Mouse (Mus musculus): Measurements from ENCODE around the gene Eif4g3.

The Eif4g3 gene

GRCm38 (mm10) chr4:138061161-138061560 lies 68.3 kb downstream of the Eif4g3 start:
- no peak for DNase-seq (ENCODE audit: low spot score in 2 of 2)

DNA sequence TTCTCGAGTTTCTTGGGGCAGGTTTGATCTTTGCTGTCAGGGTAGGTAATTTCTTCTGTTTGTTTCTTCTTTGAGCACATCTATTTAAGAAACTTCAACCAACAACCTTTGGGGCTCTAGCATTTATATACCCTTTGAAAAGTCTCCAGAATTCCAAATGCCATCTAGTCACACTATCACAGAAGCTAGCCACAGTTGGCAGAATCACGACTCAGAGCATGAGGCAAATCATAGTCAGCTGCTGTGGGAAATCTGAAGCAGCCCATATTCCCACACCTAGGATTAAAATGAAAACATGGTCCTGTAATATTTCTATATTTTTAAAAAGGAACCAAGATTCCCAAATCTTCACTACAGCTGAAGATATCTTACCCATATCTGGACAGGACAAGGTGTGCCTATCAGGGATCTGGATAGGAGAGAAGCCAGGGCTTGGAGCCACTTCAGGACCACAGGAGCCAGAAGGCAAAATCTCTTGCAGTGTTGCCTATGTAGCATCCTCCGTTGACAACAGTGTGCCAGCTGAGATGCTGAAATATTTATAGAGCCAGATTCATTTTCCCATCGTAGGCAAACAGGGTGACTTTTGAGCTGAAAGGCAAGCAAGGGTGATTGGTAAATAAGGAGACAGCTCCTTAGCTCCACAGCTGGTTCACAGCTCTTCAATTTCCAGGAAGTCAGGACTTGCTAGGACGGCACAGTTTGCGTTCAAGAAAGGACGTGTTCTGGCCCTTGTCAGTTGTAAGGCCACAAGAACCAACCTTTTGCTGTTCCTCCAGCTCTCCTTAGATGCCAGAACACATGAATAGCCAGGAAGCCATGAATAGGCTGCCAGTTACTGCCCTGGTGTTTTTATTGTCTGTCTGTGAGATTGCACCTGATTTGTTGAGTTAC lies 70.8 kb downstream of the Eif4g3 start:
- DNase-seq (ENCODE audit: low spot score in 2 of 2) = no peak

DNA sequence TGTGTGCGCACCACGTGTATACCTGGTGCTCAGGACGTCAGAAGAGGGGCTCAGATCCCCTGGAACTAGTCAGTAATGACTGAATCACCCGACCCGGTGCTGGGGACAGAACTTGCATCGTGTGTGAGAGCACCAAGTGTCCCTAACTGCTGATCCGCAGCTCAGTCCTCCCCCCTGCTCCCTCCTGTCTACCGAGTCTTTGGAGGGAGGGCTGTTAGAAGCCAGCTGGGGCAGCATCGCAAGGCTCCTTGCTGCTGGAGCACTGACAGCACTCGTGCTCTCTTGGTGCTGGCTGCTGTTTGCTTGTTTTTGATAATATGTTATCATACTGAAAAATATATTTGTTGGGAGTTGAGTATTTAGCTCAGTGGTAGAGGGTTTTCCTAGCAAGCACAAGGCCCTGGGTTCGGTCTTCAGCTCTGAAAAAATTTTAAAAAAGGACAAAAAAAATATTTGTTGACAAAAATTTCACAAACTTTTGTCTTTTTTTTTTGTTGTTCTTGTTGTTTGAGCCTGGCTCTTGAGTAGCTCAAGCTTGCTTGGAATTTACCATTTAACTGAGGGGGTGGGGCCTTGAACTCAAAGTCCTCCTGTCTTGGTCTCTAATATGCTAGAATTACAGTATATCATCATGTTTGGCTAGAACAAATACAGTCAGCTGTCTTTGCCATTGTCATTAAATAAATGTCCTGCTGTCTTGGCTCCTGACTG lies 72.2 kb downstream of the Eif4g3 start:
- DNase-seq (ENCODE audit: low spot score in 2 of 2) = no peak

GRCm38 (mm10) chr4:138065593-138066169 lies 72.9 kb downstream of the Eif4g3 start:
- no peak for DNase-seq (ENCODE audit: low spot score in 2 of 2)

DNA sequence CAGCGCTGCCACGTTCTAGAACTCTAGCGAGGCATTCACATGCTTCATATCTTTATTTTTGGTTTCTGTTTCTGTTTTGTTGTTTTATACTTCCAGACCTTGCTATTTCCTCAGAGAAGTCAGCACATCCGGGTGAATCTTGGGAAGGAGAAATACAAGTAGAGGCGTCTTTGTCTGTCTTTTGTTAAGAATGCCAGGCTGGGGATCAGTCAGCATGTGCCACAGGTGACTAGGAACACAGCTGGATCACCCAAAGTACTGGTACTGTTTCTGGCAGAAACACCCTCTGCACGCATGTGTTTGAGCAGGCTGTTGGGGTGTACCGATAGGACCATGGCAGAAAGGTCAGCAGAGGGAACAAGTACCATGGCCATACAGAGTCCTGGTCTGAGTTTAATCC lies 73.6 kb downstream of the Eif4g3 start:
- DNase-seq (ENCODE audit: low spot score in 2 of 2) = no peak

DNA sequence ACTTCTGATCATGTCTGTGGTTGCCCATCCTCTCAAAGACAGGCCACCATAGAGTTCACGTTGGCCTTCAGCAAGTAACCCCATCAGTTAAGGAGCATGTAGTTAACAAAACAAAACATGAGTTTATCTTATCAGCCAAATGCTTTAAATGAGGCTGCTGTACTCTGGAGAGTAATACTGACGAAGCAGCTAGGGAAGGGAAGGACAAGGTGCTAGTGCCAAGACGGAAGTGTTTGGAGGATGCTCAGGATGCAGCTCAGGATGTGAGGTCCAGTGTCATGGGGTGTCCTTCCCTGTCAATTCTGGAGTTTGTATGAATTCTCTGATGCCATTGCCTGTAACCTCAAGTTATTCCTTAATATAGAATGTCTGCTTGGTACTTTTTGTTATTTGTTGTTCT lies 75.0 kb downstream of the Eif4g3 start:
- DNase-seq (ENCODE audit: low spot score in 2 of 2) = no peak

GRCm38 (mm10) chr4:138068598-138068997 lies 75.8 kb downstream of the Eif4g3 start:
- no peak for DNase-seq (ENCODE audit: low spot score in 2 of 2)

DNA sequence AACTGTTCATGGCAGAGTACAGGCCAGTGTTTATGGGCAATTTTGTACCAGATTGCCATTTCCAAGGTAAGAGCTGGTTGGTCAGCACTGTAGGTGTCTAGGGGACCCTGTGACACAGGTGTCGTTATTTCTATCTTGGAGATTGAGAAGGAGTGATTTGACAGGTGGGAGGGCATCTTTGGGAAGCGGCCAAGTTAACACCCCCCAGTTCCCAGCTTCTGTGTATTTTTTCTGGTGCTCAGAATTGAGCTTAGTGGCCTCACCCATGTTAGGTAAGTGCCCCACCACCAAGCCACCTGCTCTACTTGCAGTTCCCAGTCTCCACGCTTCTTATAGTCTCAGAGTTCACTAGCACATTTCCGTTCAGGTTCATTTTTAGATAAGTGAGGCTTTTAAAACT lies 76.5 kb downstream of the Eif4g3 start:
- DNase-seq (ENCODE audit: low spot score in 2 of 2) = no peak

GRCm38 (mm10) chr4:138071497-138071896 lies 78.7 kb downstream of the Eif4g3 start:
- DNase-seq (ENCODE audit: low spot score in 2 of 2) = no peak

GRCm38 (mm10) chr4:138073086-138073485 lies 80.3 kb downstream of the Eif4g3 start:
- DNase-seq (ENCODE audit: low spot score in 2 of 2) = no peak

GRCm38 (mm10) chr4:138073531-138073930 lies 80.7 kb downstream of the Eif4g3 start:
- DNase-seq (ENCODE audit: low spot score in 2 of 2) = no peak

DNA sequence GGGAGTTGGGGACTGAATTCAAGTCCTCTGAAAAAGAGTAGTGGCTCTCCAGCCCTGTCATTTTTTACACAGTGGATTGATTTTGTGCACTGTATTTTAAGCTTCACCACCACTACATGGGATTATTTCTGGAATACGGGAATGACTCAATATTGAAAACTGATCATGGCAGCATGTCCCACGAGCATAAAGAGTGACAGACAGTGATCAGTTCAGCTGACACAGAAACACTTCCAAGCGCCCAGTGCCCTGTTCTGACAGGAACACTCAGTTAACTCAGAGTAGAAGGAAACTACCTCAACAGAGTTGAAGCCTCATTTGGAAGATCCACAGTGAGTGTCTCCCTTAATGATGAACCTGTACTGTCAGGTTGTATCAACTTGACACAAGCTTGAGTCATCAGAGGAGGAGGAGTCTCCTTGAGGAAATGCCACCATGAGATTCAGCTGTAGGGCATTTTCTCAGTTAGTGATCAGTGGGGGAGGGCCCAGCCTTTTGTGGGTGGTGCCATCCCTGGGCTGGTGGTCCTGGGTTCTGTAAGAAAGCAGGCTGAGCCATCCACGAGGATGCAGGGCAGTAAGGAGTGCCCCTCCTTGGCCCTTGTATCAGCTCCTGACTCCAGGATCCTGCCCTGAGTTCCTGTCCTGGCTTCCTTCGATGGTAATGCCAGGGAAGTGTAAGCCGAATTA lies 82.2 kb downstream of the Eif4g3 start:
- no peak for DNase-seq (ENCODE audit: low spot score in 2 of 2)

DNA sequence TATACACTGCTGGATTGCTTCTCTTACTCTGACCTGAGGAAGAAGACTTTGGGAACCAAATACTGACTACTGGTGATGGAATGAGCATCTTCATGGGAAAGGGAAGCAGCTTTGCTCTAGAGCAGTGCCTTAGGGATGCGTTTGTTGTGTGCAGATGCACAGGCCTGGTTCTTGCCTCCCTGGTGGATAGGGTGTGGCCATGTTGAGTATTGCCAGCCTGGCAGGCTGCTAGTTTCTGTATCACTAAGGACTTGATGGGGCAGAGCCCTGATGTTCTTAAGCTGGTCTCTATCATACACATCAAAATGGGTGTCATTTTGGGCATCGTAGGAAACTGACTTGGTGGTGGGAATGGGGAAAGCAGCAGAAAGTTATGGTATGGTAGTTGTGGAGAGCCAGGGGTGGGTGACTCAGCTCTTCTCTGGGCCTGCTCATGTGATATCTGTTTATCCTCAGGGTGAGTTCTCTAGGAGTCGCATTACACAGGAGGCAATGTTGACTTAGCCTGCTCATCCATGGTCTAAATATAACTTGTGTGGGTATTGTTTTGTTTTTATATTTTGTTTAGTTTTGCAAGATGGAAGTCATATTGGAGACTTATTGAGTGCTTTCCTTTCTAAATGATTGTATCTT lies 85.0 kb downstream of the Eif4g3 start:
- DNase-seq (ENCODE audit: low spot score in 2 of 2) = no peak

DNA sequence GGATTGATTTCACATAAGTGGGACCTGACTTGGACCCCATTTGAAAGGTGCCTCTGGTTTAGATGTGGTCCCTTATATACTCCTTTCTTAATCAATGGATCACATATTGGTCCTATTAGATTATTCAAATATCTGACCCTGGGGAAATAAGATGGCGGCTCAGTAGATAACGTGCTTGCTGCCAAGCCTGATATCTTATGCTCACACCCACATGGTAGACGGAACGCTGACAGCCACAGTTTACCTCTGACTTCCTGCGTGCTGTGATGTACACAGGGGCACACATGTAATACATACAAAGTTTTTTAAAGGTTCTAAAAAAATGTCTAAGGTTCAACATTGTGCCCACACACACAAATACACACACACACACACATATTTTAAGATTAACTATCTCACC lies 86.4 kb downstream of the Eif4g3 start:
- DNase-seq (ENCODE audit: low spot score in 2 of 2) = no peak

DNA sequence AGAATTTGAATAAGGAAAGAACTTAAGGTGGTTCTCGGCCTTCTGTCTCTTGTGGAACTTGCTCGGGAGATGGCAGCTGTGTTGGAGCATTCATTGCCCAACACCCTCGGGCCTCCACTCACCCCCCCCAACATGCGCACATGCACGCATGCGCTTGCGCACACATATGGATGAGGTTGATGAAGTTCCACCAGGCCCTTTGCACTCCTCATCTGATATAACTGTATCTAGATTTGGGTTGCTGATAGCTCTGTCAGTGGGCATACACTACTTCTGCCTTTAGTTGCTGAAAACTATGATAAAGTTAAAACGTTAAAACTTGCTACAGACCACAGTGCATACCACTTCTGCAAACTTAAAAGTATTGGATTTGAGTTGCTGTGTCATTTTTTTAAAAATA lies 89.6 kb downstream of the Eif4g3 start:
- DNase-seq (ENCODE audit: low spot score in 2 of 2) = no peak

DNA sequence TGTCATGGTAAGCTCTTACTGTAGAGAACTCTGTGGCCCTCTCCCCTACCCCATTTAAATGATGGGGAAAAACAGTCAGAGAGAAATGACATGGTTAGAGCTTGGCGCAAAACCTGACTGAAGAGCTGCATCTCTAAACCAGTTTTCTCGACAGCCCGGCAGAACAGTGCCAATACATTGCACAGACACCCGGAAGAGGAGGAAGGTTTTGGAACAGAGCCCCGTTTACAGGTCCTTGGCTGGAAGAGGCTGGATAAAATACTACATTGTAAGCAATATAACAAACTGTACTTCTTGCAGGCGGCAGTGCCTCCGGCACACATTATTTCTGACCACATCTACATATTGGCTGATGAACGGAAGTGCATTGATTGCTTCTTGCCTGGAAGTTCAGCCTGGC lies 91.3 kb downstream of the Eif4g3 start:
- DNase-seq (ENCODE audit: low spot score in 2 of 2) = no peak

DNA sequence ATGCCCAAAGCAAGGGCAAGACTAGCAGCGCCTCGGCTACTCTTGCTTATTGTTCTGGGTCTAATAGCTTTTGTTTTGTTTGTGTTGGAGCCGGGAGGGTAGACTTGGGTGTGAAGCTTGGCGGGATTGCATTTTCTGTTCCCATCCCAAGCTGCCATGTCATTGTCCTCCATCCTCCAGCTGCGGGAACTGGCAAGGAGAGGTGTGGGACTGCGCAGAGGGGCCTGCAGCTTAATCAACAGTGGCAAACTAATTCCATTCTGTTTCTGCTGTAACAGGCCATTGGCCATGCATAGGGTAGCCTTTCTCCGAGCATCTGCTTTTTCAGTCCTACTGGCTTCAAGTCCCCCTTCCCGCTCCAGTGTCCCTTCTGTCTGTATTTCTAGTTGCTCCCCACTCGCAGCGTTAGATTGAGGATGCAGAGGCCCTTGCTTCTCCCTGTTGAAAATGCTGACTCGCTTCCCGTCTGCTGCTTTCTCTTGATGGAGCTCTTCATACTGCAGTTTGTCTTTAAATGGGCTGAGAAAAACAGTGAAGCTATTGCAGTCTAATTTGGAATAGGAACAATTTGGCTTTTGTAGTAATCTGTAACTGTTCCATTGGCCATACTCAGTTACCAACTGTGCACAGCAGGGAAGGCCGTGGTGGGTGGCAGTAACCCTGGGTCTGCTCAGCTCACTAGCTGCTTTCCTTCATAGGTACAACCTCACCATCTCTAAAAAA lies 92.2 kb downstream of the Eif4g3 start:
- no peak for DNase-seq (ENCODE audit: low spot score in 2 of 2)

DNA sequence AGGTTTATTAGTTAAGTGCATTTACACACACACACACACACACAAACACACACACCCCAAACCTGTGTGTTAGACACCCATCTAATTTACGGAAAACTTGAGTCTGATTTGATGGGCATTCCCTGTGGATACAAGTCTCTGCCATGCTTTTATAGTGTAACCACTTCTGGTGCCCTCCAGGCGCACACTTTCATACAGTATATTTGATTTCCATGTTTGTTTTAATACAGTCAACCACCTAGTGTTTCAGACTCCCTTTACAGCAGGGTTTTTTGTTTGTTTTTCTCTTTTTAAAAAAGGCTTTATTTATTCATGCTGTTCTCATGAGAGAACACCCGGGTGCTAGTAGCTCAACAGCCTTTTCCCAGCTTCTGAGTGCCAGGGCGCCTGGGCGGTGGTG lies 94.1 kb downstream of the Eif4g3 start:
- no peak for DNase-seq (ENCODE audit: low spot score in 2 of 2)

GRCm38 (mm10) chr4:138089512-138089911 lies 96.7 kb downstream of the Eif4g3 start:
- no peak for DNase-seq (ENCODE audit: low spot score in 2 of 2)

DNA sequence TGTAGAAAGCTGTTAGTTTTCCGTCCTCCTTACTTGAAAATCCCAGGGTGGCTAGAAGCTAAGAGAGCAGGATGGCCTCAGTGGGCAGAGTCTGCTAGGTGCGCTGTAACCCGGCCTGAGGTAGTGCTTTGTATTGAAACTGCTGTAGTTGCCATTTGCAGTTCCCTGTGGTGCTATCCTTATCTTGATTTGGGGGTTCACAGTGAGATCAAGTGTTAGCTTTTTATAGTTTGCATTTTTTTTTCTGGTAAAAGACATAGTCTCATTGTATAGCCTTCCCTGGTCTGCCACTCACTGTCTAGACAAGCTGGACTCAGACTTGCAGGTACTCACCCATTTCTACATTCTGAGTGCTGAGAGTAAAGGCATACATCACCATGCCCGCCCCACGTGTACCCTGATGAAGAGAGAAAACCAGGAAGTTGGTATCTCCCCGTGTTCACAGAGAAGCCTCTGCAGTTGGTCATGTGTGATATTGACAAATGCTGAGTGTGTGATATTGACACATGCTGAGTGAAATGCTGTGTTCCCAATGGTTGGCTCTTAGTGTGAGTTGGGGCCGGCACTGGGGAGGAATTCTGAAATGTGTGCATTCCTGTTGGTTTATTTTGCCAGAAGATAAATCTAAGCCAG lies 98.9 kb downstream of the Eif4g3 start:
- no peak for DNase-seq (ENCODE audit: low spot score in 2 of 2)

GRCm38 (mm10) chr4:138100456-138100855 lies 107.6 kb downstream of the Eif4g3 start:
- no peak for DNase-seq (ENCODE audit: low spot score in 2 of 2)
